Mouse (Mus musculus) G1E (cell line): ENCODE measurements around the gene Efcab2.

Source experiments
- CTCF ChIP-seq: IDR thresholded peaks from 2 replicates; pipeline ENCODE4 v1.5.1; 2012; ENCODE audit warnings: low read depth, low read length, inconsistent platforms, mixed read lengths
- GATA1 ChIP-seq: IDR thresholded peaks from 2 replicates; pipeline ENCODE4 v1.6.1; 2012; ENCODE audit warnings: borderline replicate concordance, low read length, inconsistent platforms, mixed read lengths
- POLR2AphosphoS5 ChIP-seq: IDR thresholded peaks from 2 replicates; pipeline ENCODE4 v1.6.1; 2012; ENCODE audit warnings: low read depth, low read length, inconsistent platforms; ENCODE audit not compliant: insufficient replicate concordance
- TAL1 ChIP-seq: conservative IDR thresholded peaks from 2 replicates; pipeline ENCODE4 v1.6.1; 2012; ENCODE audit warnings: low read depth, low read length, inconsistent platforms, mixed read lengths

- TF ChIP-seq CTCF (no peak), TAL1 (no peak), GATA1 (no peak), POLR2AphosphoS5 (no peak)
Observed at GRCm38 (mm10) chr1:178392970-178393369, 12.9 kb upstream of the Efcab2 start.
